ENCODE assay signal across 20 mouse cellular contexts in the genomic region with DNA sequence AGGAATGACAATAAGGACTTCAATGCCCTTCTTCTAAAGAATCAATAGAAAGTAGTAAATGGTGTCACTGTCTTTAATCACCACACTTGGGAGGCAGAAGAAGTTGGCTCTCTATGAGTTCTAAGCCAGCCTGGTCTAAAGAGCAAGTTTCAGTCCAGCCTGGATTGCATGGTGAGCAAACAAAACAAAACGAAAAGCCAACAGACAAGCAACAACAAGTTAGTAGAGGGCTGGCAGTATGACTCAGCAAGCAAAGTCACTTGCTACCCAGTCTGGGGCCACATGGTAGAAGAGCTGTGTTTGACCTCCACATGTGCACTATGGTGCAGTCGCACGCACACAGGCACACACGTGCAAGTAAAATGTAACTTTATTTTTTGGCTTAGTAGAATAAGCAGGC.
"Had no signal": no experiment of that assay in that cellular context is flagged by ENCODE, and none has a peak within 500 bp of the region (broad histone marks: within the 10 kb centered on the region; RNA-seq: fewer than 3 reads in every experiment).

No protein-coding gene starts in this region.

- H3K9me3 ChIP-seq: liver, embryonic 15.5 days; midbrain, embryonic 10.5 days; midbrain, embryonic 12.5 days; neural tube, embryonic 13.5 days; neural tube, embryonic 15.5 days had no signal

- H3K27me3 ChIP-seq: liver, embryonic 15.5 days; neural tube, embryonic 13.5 days; neural tube, embryonic 15.5 days had no signal

- H3K4me2 ChIP-seq: liver, embryonic 15.5 days; lung, embryonic 14.5 days; midbrain, embryonic 12.5 days; neural tube, embryonic 13.5 days; neural tube, embryonic 15.5 days had no signal

- DNase-seq: lung, adult 18-20 months; lung, embryonic 14.5 days; lung, postnatal 10 days; lung, postnatal 4 days; midbrain, embryonic 14.5 days; retina, postnatal 1 day; right cerebral cortex, adult 18-20 months; right cerebral cortex, postnatal 25 days; right cerebral cortex, postnatal 4 days; spleen, adult 18-20 months; thymus, adult 18-20 months; thymus, postnatal 14 days; thymus, postnatal 36 days had no signal

- H3K27ac ChIP-seq: liver, embryonic 15.5 days; midbrain, embryonic 10.5 days; midbrain, embryonic 12.5 days; neural tube, embryonic 13.5 days; neural tube, embryonic 15.5 days had no signal

- H3K9ac ChIP-seq: liver, embryonic 15.5 days; lung, embryonic 14.5 days; midbrain, embryonic 12.5 days; neural tube, embryonic 13.5 days; neural tube, embryonic 15.5 days had no signal

- H3K4me3 ChIP-seq: liver, embryonic 15.5 days; midbrain, embryonic 10.5 days; midbrain, embryonic 12.5 days; myocyte; neural tube, embryonic 13.5 days; neural tube, embryonic 15.5 days had no signal

- H3K36me3 ChIP-seq: liver, embryonic 15.5 days; midbrain, embryonic 10.5 days; midbrain, embryonic 12.5 days; neural tube, embryonic 13.5 days; neural tube, embryonic 15.5 days had no signal

- H3K4me1 ChIP-seq: midbrain, embryonic 12.5 days; neural tube, embryonic 13.5 days; neural tube, embryonic 15.5 days had no signal

- ATAC-seq: midbrain, embryonic 16.5 days had no signal
